Mouse (Mus musculus) testis, adult 2 months (tissue): ENCODE measurements around the gene Kremen2.
A peak's percentile ranks its signal among the peaks of the same experiment; 100 is the strongest.

ENCODE experiments used
- CTCF ChIP-seq: fragments of 200-500 bp; IDR thresholded peaks from 2 replicates; pipeline ENCODE4 v1.5.1; 2012; ENCODE audit warnings: low read depth, mild to moderate bottlenecking, inconsistent platforms, low read length, moderate library complexity; ENCODE audit not compliant: control insufficient read depth, insufficient read depth, insufficient replicate concordance
- POLR2A ChIP-seq: fragments of 200-500 bp; IDR thresholded peaks from 2 replicates; pipeline ENCODE4 v1.6.1; 2012; ENCODE audit warnings: low read depth, mild to moderate bottlenecking, inconsistent platforms, low read length, moderate library complexity; ENCODE audit not compliant: control insufficient read depth

DNA sequence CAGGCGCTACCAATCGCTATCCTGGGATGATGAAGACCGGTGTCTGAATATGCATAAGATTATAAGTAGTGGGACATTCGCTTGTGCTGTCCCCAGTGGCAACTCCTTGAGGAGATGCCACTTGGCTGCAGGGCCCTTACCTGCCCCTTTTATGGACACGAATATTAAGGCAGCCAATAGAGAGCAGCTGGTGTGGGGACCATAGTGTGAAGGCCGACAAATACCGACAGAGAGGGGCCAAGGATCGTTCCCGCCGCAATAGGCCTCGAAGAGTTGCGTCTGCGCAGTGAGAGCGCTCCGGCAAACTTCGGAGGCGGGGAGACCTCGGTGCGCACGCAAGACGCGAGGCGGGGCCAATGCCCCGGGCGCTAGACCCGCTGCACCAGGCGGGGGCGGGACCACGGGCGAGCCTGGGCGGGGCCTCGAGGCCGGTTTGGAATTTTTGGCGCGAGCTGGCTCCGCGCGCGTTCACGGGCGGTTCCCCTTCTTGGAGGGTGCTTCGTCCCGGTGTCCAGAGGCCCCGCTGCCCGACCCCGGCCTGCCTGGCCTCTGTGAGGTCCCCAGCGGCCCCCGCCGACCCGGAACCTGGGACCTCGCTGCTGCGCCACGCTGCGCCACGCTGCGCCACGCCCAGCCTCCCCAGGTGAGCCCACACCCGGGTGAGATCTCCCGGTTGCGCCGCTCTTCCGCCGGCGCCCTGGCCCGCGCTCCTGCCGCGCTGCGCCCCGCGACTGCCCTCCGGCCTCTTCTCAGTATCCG lies 19.5 kb downstream of the Kremen2 start, which contains the start of gene Pkmyt1:
- TF ChIP-seq CTCF (no peak), POLR2A (peak; percentile 84)
